ENCODE assay signal across 20 mouse cellular contexts in the genomic region with DNA sequence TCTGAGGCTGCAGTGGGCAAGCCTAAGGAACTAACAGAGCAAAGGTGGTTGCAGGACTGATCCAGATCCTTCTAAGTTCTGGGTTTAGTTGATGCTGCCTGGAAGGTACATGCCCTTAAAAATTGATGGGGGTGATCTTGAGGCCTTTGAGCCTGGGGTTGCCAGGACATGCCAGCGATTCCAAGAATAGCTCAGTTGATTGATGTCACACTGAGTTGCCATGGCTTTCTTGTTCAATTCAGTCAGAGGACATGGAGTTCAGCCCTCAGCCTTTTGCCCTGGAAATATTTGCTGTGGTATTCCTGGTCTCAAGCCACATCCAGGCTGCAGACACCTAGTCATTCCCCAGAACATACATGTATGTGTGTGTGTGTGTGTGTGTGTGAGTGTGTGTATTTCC.
DNase-seq lines count a peak whose midpoint lies in the region; ATAC-seq and TF ChIP-seq lines count a peak whose summit lies in the region.
"Had no signal": no experiment of that assay in that cellular context is flagged by ENCODE, and none has a peak within 500 bp of the region (broad histone marks: within the 10 kb centered on the region; RNA-seq: fewer than 3 reads in every experiment).

No protein-coding gene starts in this region.

- peak overlapping the region; percentile 56; the same call in 1 of the 2 replicates for H3K27ac ChIP-seq in stomach, embryonic 14.5 days (ENCODE audit: low read length)
- no peak overlapping the region for H3K27ac ChIP-seq in stomach, postnatal 0 days (replicated peaks)
- H3K27ac ChIP-seq: forebrain, embryonic 10.5 days; liver, embryonic 15.5 days; neural tube, embryonic 12.5 days had no signal

- no peaks in the 10 kb centered on the region for H3K9me3 ChIP-seq in stomach, embryonic 14.5 days (ENCODE audit: control insufficient read depth, low read depth, low read length)
- H3K9me3 ChIP-seq in stomach, postnatal 0 days (ENCODE audit: control insufficient read depth, low read length): no peaks in the 10 kb centered on the region
- H3K9me3 ChIP-seq: forebrain, embryonic 10.5 days; liver, embryonic 15.5 days; neural tube, embryonic 12.5 days had no signal

- DNase-seq in adrenal gland, postnatal 14 days: peak; percentile 12
- DNase-seq in adrenal gland, postnatal 36 days: no peak
- DNase-seq in kidney, adult 11 months: peak; percentile 2
- DNase-seq in kidney, postnatal 10 days: no peak
- DNase-seq in stomach, postnatal 0 days (ENCODE audit: low spot score): no peak
- no peak for DNase-seq in left cerebral cortex, postnatal 10 days (ENCODE audit: extremely low spot score in 1 of 2, low spot score in 2 of 2)
- DNase-seq: adrenal gland, postnatal 25 days; cerebellum, adult 2 months; gastrocnemius, postnatal 14 days; kidney, postnatal 36 days; lung, postnatal 4 days; spleen, adult 18-20 months had no signal

- TF ChIP-seq EP300 in stomach, postnatal 0 days (optimal IDR thresholded peaks at IDR 0.05): no peak

- H3K4me1 ChIP-seq in stomach, embryonic 14.5 days (ENCODE audit: control insufficient read depth, insufficient read depth, low read length): no peaks in the 10 kb centered on the region
- no peaks in the 10 kb centered on the region for H3K4me1 ChIP-seq in stomach, postnatal 0 days (replicated peaks; ENCODE audit: control insufficient read depth, insufficient read depth)
- H3K4me1 ChIP-seq: forebrain, embryonic 10.5 days; liver, embryonic 15.5 days; neural tube, embryonic 12.5 days had no signal

- no peak for ATAC-seq in stomach, embryonic 14.5 days (ENCODE audit: insufficient number of reproducible peaks, insufficient read depth, low FRiP score, low read depth)
- no peak for ATAC-seq in stomach, postnatal 0 days (ENCODE audit: low FRiP score, low TSS enrichment)
- no peak for ATAC-seq in CD4-positive, CD25-positive, alpha-beta regulatory T cell, adult 4 months
- ATAC-seq: hindbrain, embryonic 16.5 days had no signal

- no peak overlapping the region for H3K4me3 ChIP-seq in stomach, embryonic 14.5 days (ENCODE audit: low read depth, low read length)
- H3K4me3 ChIP-seq in stomach, postnatal 0 days (ENCODE audit: low read depth, low read length): no peak overlapping the region
- H3K4me3 ChIP-seq: forebrain, embryonic 10.5 days; liver, embryonic 15.5 days; neural tube, embryonic 12.5 days had no signal

- H3K9ac ChIP-seq in stomach, embryonic 14.5 days (replicated peaks; ENCODE audit: low read depth, low read length): no peak overlapping the region
- no peak overlapping the region for H3K9ac ChIP-seq in stomach, postnatal 0 days (ENCODE audit: low read length)
- H3K9ac ChIP-seq: liver, embryonic 15.5 days; neural tube, embryonic 12.5 days had no signal

- no peak for TF ChIP-seq CTCF in stomach, postnatal 0 days (IDR thresholded peaks at IDR 0.05; ENCODE audit: low read depth)

- no peaks in the 10 kb centered on the region for H3K27me3 ChIP-seq in stomach, embryonic 14.5 days (ENCODE audit: control insufficient read depth, insufficient read depth, low read length)
- H3K27me3 ChIP-seq in stomach, postnatal 0 days (ENCODE audit: control insufficient read depth, insufficient read depth, low read length): no peaks in the 10 kb centered on the region
- H3K27me3 ChIP-seq: CH12.LX; liver, embryonic 15.5 days; neural tube, embryonic 12.5 days had no signal

- H3K36me3 ChIP-seq in stomach, embryonic 14.5 days (ENCODE audit: control insufficient read depth, insufficient read depth, low read length): no peaks in the 10 kb centered on the region
- H3K36me3 ChIP-seq in stomach, postnatal 0 days (ENCODE audit: control insufficient read depth, insufficient read depth, low read length): no peaks in the 10 kb centered on the region
- H3K36me3 ChIP-seq: forebrain, embryonic 10.5 days; liver, embryonic 15.5 days; neural tube, embryonic 12.5 days had no signal

- intact Hi-C loops in left cerebral cortex, postnatal 10 days (cut with DNase I): no loop called here

- H3K4me2 ChIP-seq in stomach, embryonic 14.5 days (replicated peaks; ENCODE audit: low read depth, low read length): no peak overlapping the region
- no peak overlapping the region for H3K4me2 ChIP-seq in stomach, postnatal 0 days (replicated peaks; ENCODE audit: low read depth)
- H3K4me2 ChIP-seq: liver, embryonic 15.5 days; midbrain, embryonic 11.5 days; neural tube, embryonic 12.5 days had no signal

- WGBS in stomach, embryonic 14.5 days: 35% methylated on average over 1 of the region's 1 CpGs
- 33% methylated on average over 1 of the region's 1 CpGs for WGBS in stomach, postnatal 0 days

Comparison
In these comparisons a context has a peak if more than half of its experiments do, and no peak if none do; other contexts are left out.
1. DNase-seq: peak in adrenal gland, postnatal 14 days (single experiment) and kidney, adult 11 months (single experiment); none in adrenal gland, postnatal 36 days (0 of 2), kidney, postnatal 10 days (single experiment), stomach, postnatal 0 days (single experiment) and left cerebral cortex, postnatal 10 days (0 of 2).